Mouse (Mus musculus): ENCODE results near the gene Btla. TPM values are rescaled to one million over a fixed set of nuclear protein-coding genes. Genes with fewer than 3 reads are reported as not detected.

Gene Btla
- polyA plus RNA-seq, 1 experiment from 2014 or later, result 0.30 TPM

GRCm38 (mm10) chr16:45283093-45283492, 59.0 kb downstream of the Btla start:
- H3K4me3 ChIP-seq, result no peak overlapping the region
- WGBS, result 80% methylated on average over 1 of the region's 1 CpGs

DNA sequence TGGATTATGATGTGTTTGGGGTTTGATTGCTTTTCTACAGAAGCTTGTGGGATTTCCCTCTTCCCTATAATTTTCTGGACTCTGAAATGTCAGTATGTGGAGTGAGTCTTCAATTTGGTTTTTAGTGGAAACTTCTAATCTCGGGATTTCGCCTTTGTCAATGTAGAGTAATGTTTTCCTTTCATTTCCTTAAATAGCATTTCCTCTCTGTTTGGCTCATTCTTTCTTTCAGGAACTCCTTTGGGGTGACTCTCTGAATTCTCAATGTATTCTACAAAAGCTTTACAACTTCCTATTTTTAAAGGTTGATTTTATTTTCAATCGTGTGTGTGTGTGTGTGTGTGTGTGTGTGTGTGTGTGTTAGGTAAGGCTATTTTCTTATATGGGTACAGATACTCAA, 73.7 kb downstream of the Btla start:
- Histone ChIP-seq H3K4me3 (no peak overlapping the region), H3K4me1 (no peaks in the 10 kb centered on the region), H3K27ac (no peak overlapping the region), H3K27me3 (ENCODE audit: poor library complexity, severe bottlenecking) (no peaks in the 10 kb centered on the region), H3K9me3 (no peaks in the 10 kb centered on the region), H3K36me3 (replicated peaks) (no peaks in the 10 kb centered on the region)
- 90% methylated on average over 3 of the region's 3 CpGs for WGBS
- DNase-seq (ENCODE audit: extremely low spot score, low spot score), result no peak

More at GRCm38 (mm10) chr16:45283093-45283492, 59.0 kb downstream of the Btla start:
- no peak for DNase-seq (ENCODE audit: extremely low spot score, low spot score)
- Histone ChIP-seq H3K36me3 (replicated peaks) (no peaks in the 10 kb centered on the region), H3K27me3 (ENCODE audit: poor library complexity, severe bottlenecking) (no peaks in the 10 kb centered on the region), H3K4me1 (no peaks in the 10 kb centered on the region), H3K27ac (no peak overlapping the region), H3K9me3 (no peaks in the 10 kb centered on the region)

Other genes with a start within 250 kb of the Btla start
- gene Ccdc80, start 130.9 kb upstream of the Btla start, polyA plus RNA-seq (2016; fragmentation: Nextera tagmentation; extraction: Ambion mirVana), result 11.7 and 14.0 TPM in 2 replicates
- gene Slc35a5, start 65.6 kb upstream of the Btla start, polyA plus RNA-seq (2016; fragmentation: Nextera tagmentation; extraction: Ambion mirVana), result 10.1 and 12.0 TPM in 2 replicates
- gene Atg3, start 65.5 kb upstream of the Btla start, polyA plus RNA-seq (2016; fragmentation: Nextera tagmentation; extraction: Ambion mirVana), result 33.3 and 34.6 TPM in 2 replicates
- 7.1 and 10.2 TPM in 2 replicates for gene Cd200, start 184.7 kb downstream of the Btla start, polyA plus RNA-seq (2016; fragmentation: Nextera tagmentation; extraction: Ambion mirVana)